Mouse (Mus musculus): ENCODE data around the gene Fndc5. TPM values are rescaled to one million over a fixed set of nuclear protein-coding genes. Genes with fewer than 3 reads are reported as not detected.

Gene Fndc5
- polyA plus RNA-seq, 1 experiment from 2014 or later, result 15.4 TPM

- no peak overlapping the region for H3K27ac ChIP-seq
- ATAC-seq (ENCODE audit: low FRiP score) (peak; percentile 47; the same call in 1 of the 2 replicates), DNase-seq (ENCODE audit: low spot score) (no peak)
- 6% methylated on average over 17 of the region's 17 CpGs for WGBS
- H3K9ac ChIP-seq, result no peak overlapping the region
- H3K9me3 ChIP-seq (ENCODE audit: control insufficient read depth, low read length), result no peaks in the 10 kb centered on the region
- peak overlapping the region; percentile 39 for H3K4me2 ChIP-seq (replicated peaks)
- peaks cover 33% of the 10 kb centered on the region for H3K4me1 ChIP-seq (replicated peaks; ENCODE audit: control insufficient read depth, insufficient read depth, low read length)
- no peaks in the 10 kb centered on the region for H3K27me3 ChIP-seq (ENCODE audit: control insufficient read depth, insufficient read depth, low read length)
- no peaks in the 10 kb centered on the region for H3K36me3 ChIP-seq (replicated peaks; ENCODE audit: control insufficient read depth, insufficient read depth)
- no peak overlapping the region for H3K4me3 ChIP-seq (replicated peaks; ENCODE audit: low read length)
Observed at GRCm38 (mm10) chr4:129130755-129131303, 6.0 kb upstream of the Fndc5 start.

- ATAC-seq (ENCODE audit: low FRiP score), result no peak
- DNase-seq (ENCODE audit: low spot score), result peak; percentile 85
- Histone ChIP-seq H3K4me3 (replicated peaks; ENCODE audit: low read length) (no peak overlapping the region), H3K9ac (peak overlapping the region; percentile 18; the same call in 1 of the 2 replicates), H3K4me1 (replicated peaks; ENCODE audit: control insufficient read depth, insufficient read depth, low read length) (peaks cover 19% of the 10 kb centered on the region; the same call in 1 of the 2 replicates), H3K36me3 (replicated peaks; ENCODE audit: control insufficient read depth, insufficient read depth) (no peaks in the 10 kb centered on the region), H3K9me3 (ENCODE audit: control insufficient read depth, low read length) (no peaks in the 10 kb centered on the region), H3K4me2 (replicated peaks) (peak overlapping the region; percentile 20; the same call in 1 of the 2 replicates), H3K27me3 (ENCODE audit: control insufficient read depth, insufficient read depth, low read length) (peaks cover 10% of the 10 kb centered on the region), H3K27ac (no peak overlapping the region)
- 8% methylated on average over 15 of the region's 15 CpGs for WGBS
Observed at GRCm38 (mm10) chr4:129134799-129135585, 1.8 kb upstream of the Fndc5 start.

GRCm38 (mm10) chr4:129135637-129136036, 1.2 kb upstream of the Fndc5 start:
- no peak overlapping the region for H3K4me3 ChIP-seq (replicated peaks; ENCODE audit: low read length)
- ATAC-seq (ENCODE audit: low FRiP score) (no peak), DNase-seq (ENCODE audit: low spot score) (no peak)
- H3K4me1 ChIP-seq (replicated peaks; ENCODE audit: control insufficient read depth, insufficient read depth, low read length), result peaks cover 13% of the 10 kb centered on the region; the same call in 1 of the 2 replicates
- H3K27me3 ChIP-seq (ENCODE audit: control insufficient read depth, insufficient read depth, low read length), result peaks cover 10% of the 10 kb centered on the region
- H3K9ac ChIP-seq, result no peak overlapping the region
- H3K36me3 ChIP-seq (replicated peaks; ENCODE audit: control insufficient read depth, insufficient read depth), result no peaks in the 10 kb centered on the region
- no peak overlapping the region for H3K4me2 ChIP-seq (replicated peaks)
- 54% methylated on average over 2 of the region's 2 CpGs for WGBS
- no peaks in the 10 kb centered on the region for H3K9me3 ChIP-seq (ENCODE audit: control insufficient read depth, low read length)
- H3K27ac ChIP-seq, result no peak overlapping the region

GRCm38 (mm10) chr4:129136189-129136578, 615 bp upstream of the Fndc5 start:
- no peak for ATAC-seq (ENCODE audit: low FRiP score)
- Histone ChIP-seq H3K27ac (no peak overlapping the region), H3K4me1 (replicated peaks; ENCODE audit: control insufficient read depth, insufficient read depth, low read length) (0 out of 2 replicates have a peak, but pooled peaks cover 12% of the 10 kb centered on the region), H3K9ac (peak overlapping the region; percentile 81), H3K27me3 (ENCODE audit: control insufficient read depth, insufficient read depth, low read length) (peaks cover 10% of the 10 kb centered on the region), H3K9me3 (ENCODE audit: control insufficient read depth, low read length) (no peaks in the 10 kb centered on the region), H3K4me2 (replicated peaks) (peak overlapping the region; percentile 90), H3K4me3 (replicated peaks; ENCODE audit: low read length) (peak overlapping the region; percentile 57), H3K36me3 (replicated peaks; ENCODE audit: control insufficient read depth, insufficient read depth) (no peaks in the 10 kb centered on the region)
- WGBS, result 31% methylated on average over 9 of the region's 9 CpGs
- DNase-seq (ENCODE audit: low spot score), result no peak

GRCm38 (mm10) chr4:129137392-129138321, 858 bp downstream of the Fndc5 start:
- Histone ChIP-seq H3K4me1 (replicated peaks; ENCODE audit: control insufficient read depth, insufficient read depth, low read length) (peaks cover 19% of the 10 kb centered on the region; the same call in 1 of the 2 replicates), H3K27ac (no peak overlapping the region)

GRCm38 (mm10) chr4:129139642-129140041, 2.8 kb downstream of the Fndc5 start:
- no peak for DNase-seq (ENCODE audit: low spot score)
- WGBS, result 88% methylated on average over 5 of the region's 5 CpGs
- peaks cover 24% of the 10 kb centered on the region for H3K4me1 ChIP-seq (replicated peaks; ENCODE audit: control insufficient read depth, insufficient read depth, low read length)

More at GRCm38 (mm10) chr4:129137392-129138321, 858 bp downstream of the Fndc5 start:
- Histone ChIP-seq H3K27me3 (ENCODE audit: control insufficient read depth, insufficient read depth, low read length) (peaks cover 10% of the 10 kb centered on the region), H3K9ac (peak overlapping the region; percentile 81), H3K4me3 (replicated peaks; ENCODE audit: low read length) (peak overlapping the region; percentile 57), H3K36me3 (replicated peaks; ENCODE audit: control insufficient read depth, insufficient read depth) (no peaks in the 10 kb centered on the region), H3K4me2 (replicated peaks) (peak overlapping the region; percentile 90), H3K9me3 (ENCODE audit: control insufficient read depth, low read length) (no peaks in the 10 kb centered on the region)
- DNase-seq (ENCODE audit: low spot score), result no peak
- WGBS, result 44% methylated on average over 14 of the region's 14 CpGs
- no peak for ATAC-seq (ENCODE audit: low FRiP score)

GRCm38 (mm10) chr4:129140808-129141207, 4.0 kb downstream of the Fndc5 start:
- no peak overlapping the region for H3K4me2 ChIP-seq (replicated peaks)
- DNase-seq (ENCODE audit: low spot score), result no peak
- H3K4me1 ChIP-seq (replicated peaks; ENCODE audit: control insufficient read depth, insufficient read depth, low read length), result peaks cover 31% of the 10 kb centered on the region
- no peaks in the 10 kb centered on the region for H3K36me3 ChIP-seq (replicated peaks; ENCODE audit: control insufficient read depth, insufficient read depth)
- no peak for ATAC-seq (ENCODE audit: low FRiP score)
- H3K4me3 ChIP-seq (replicated peaks; ENCODE audit: low read length), result no peak overlapping the region
- H3K9me3 ChIP-seq (ENCODE audit: control insufficient read depth, low read length), result no peaks in the 10 kb centered on the region
- no peak overlapping the region for H3K27ac ChIP-seq
- WGBS, result 86% methylated on average over 4 of the region's 4 CpGs
- H3K9ac ChIP-seq, result no peak overlapping the region
- peaks cover 10% of the 10 kb centered on the region for H3K27me3 ChIP-seq (ENCODE audit: control insufficient read depth, insufficient read depth, low read length)

More at GRCm38 (mm10) chr4:129139642-129140041, 2.8 kb downstream of the Fndc5 start:
- H3K36me3 ChIP-seq (replicated peaks; ENCODE audit: control insufficient read depth, insufficient read depth), result no peaks in the 10 kb centered on the region
- ATAC-seq (ENCODE audit: low FRiP score), result no peak
- no peak overlapping the region for H3K4me2 ChIP-seq (replicated peaks)
- H3K27ac ChIP-seq, result no peak overlapping the region
- no peak overlapping the region for H3K4me3 ChIP-seq (replicated peaks; ENCODE audit: low read length)
- peaks cover 10% of the 10 kb centered on the region for H3K27me3 ChIP-seq (ENCODE audit: control insufficient read depth, insufficient read depth, low read length)
- H3K9ac ChIP-seq, result no peak overlapping the region
- no peaks in the 10 kb centered on the region for H3K9me3 ChIP-seq (ENCODE audit: control insufficient read depth, low read length)

- H3K4me2 ChIP-seq (replicated peaks), result no peak overlapping the region
- DNase-seq (ENCODE audit: low spot score), result no peak
- H3K9me3 ChIP-seq (ENCODE audit: control insufficient read depth, low read length), result no peaks in the 10 kb centered on the region
- H3K27me3 ChIP-seq (ENCODE audit: control insufficient read depth, insufficient read depth, low read length), result peaks cover 10% of the 10 kb centered on the region
- H3K36me3 ChIP-seq (replicated peaks; ENCODE audit: control insufficient read depth, insufficient read depth), result no peaks in the 10 kb centered on the region
- H3K9ac ChIP-seq, result no peak overlapping the region
- H3K4me3 ChIP-seq (replicated peaks; ENCODE audit: low read length), result no peak overlapping the region
- WGBS, result 69% methylated on average over 17 of the region's 17 CpGs
- H3K27ac ChIP-seq, result no peak overlapping the region
- H3K4me1 ChIP-seq (replicated peaks; ENCODE audit: control insufficient read depth, insufficient read depth, low read length), result peaks cover 31% of the 10 kb centered on the region
- no peak for ATAC-seq (ENCODE audit: low FRiP score)
Observed at GRCm38 (mm10) chr4:129141560-129142438, 5.0 kb downstream of the Fndc5 start.
